Mouse (Mus musculus) E14TG2a.4 (cell line): ENCODE data around the gene Zbtb8a.

Experiments used
- CTCF ChIP-seq: conservative IDR thresholded peaks from 2 replicates; pipeline ENCODE4 v1.5.1; 2014; ENCODE audit warnings: low read length
- POU5F1 ChIP-seq: IDR thresholded peaks from 2 replicates; pipeline ENCODE4 v1.6.1; 2014; ENCODE audit warnings: low read length, borderline replicate concordance

DNA sequence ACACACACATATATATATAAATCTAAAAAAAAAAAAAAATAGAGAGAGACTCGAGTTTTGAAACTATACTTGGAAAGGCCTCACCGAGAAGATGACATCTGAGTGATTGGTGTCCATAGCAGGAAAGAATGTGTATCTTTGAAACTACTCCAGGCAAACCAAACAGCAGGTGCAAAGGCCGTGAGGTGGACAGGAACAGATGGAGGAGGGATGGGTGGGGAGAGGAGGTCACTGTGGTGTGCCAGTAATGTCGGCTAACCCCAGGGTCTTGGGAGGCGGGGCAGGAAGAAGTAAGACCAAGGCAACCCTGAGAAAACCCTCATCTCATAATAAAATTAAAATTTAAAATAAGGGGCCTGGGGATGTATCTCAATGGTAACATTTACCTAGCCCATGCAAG, 2.1 kb downstream of the Zbtb8a start:
- TF ChIP-seq CTCF (no peak), POU5F1 (no peak)
